Mouse (Mus musculus): ENCODE results near the gene Cdh15. TPM values are rescaled to one million over a fixed set of nuclear protein-coding genes. Genes with fewer than 3 reads are reported as not detected.

Gene Cdh15
- polyA plus RNA-seq, 1 experiment from 2014 or later: 0.11 TPM

- no peak for ATAC-seq (replicated peaks; ENCODE audit: insufficient number of reproducible peaks, insufficient read depth, low FRiP score, low read depth)
- Histone ChIP-seq H3K9ac (no peak overlapping the region), H3K27me3 (peaks cover 3% of the 10 kb centered on the region), H3K9me3 (replicated peaks) (no peaks in the 10 kb centered on the region), H3K36me3 (no peaks in the 10 kb centered on the region), H3K4me2 (no peak overlapping the region), H3K4me1 (replicated peaks) (peaks cover 23% of the 10 kb centered on the region), H3K27ac (no peak overlapping the region), H3K4me3 (no peak overlapping the region)
- WGBS: 64% methylated on average over 3 of the region's 3 CpGs
Measured at GRCm38 (mm10) chr8:122844161-122844560, 3.6 kb upstream of the Cdh15 start.

DNA sequence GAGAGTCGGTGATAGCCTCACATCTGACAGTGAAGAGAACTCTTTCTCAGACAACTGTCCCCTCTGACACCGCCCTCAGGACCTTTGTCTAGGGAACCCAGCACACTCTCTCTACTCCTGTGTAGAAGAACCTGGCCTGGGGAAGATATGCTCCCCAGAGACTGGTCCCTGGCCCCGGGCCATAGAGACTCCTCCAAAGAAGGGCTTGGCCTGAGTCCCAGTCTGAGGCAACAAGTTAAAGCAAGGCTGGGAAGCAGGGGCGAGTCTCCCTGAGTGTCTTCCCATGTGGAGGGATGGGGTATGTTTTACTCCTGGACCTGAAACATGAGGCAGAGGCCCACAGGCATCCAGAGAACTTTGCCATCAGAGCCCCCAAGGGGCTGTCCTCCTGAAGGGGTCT, 2.1 kb upstream of the Cdh15 start:
- no peak overlapping the region for H3K4me3 ChIP-seq
- no peak for ATAC-seq (replicated peaks; ENCODE audit: insufficient number of reproducible peaks, insufficient read depth, low FRiP score, low read depth)
- H3K9ac ChIP-seq: no peak overlapping the region
- no peaks in the 10 kb centered on the region for H3K36me3 ChIP-seq
- no peak overlapping the region for H3K4me2 ChIP-seq
- H3K4me1 ChIP-seq (replicated peaks): peaks cover 23% of the 10 kb centered on the region
- H3K27me3 ChIP-seq: peaks cover 9% of the 10 kb centered on the region
- no peak overlapping the region for H3K27ac ChIP-seq
- WGBS: 51% methylated on average over 4 of the region's 4 CpGs
- H3K9me3 ChIP-seq (replicated peaks): no peaks in the 10 kb centered on the region

GRCm38 (mm10) chr8:122849152-122849910, 1.6 kb downstream of the Cdh15 start:
- Histone ChIP-seq H3K36me3 (no peaks in the 10 kb centered on the region), H3K9ac (no peak overlapping the region), H3K27ac (no peak overlapping the region), H3K27me3 (peaks cover 20% of the 10 kb centered on the region; the same call in 1 of the 2 replicates), H3K4me2 (no peak overlapping the region), H3K4me1 (replicated peaks) (peaks cover 30% of the 10 kb centered on the region), H3K4me3 (no peak overlapping the region), H3K9me3 (replicated peaks) (no peaks in the 10 kb centered on the region)
- ATAC-seq (replicated peaks; ENCODE audit: insufficient number of reproducible peaks, insufficient read depth, low FRiP score, low read depth): no peak
- 75% methylated on average over 11 of the region's 11 CpGs for WGBS

- Histone ChIP-seq H3K4me3 (no peak overlapping the region), H3K4me1 (replicated peaks) (peaks cover 28% of the 10 kb centered on the region), H3K9ac (no peak overlapping the region), H3K4me2 (no peak overlapping the region), H3K27me3 (peaks cover 21% of the 10 kb centered on the region; the same call in 1 of the 2 replicates), H3K36me3 (no peaks in the 10 kb centered on the region), H3K9me3 (replicated peaks) (no peaks in the 10 kb centered on the region), H3K27ac (no peak overlapping the region)
- no peak for ATAC-seq (replicated peaks; ENCODE audit: insufficient number of reproducible peaks, insufficient read depth, low FRiP score, low read depth)
- WGBS: 58% methylated on average over 3 of the region's 3 CpGs
Measured at GRCm38 (mm10) chr8:122850641-122851240, 3.0 kb downstream of the Cdh15 start.

- Histone ChIP-seq H3K27ac (no peak overlapping the region), H3K9me3 (replicated peaks) (no peaks in the 10 kb centered on the region), H3K27me3 (peaks cover 21% of the 10 kb centered on the region; the same call in 1 of the 2 replicates), H3K9ac (no peak overlapping the region), H3K4me3 (no peak overlapping the region), H3K36me3 (no peaks in the 10 kb centered on the region), H3K4me1 (replicated peaks) (peaks cover 19% of the 10 kb centered on the region), H3K4me2 (no peak overlapping the region)
- 75% methylated on average over 12 of the region's 12 CpGs for WGBS
- ATAC-seq (replicated peaks; ENCODE audit: insufficient number of reproducible peaks, insufficient read depth, low FRiP score, low read depth): no peak
Measured at GRCm38 (mm10) chr8:122851692-122852545, 4.2 kb downstream of the Cdh15 start.

GRCm38 (mm10) chr8:122852546-122852905, 4.8 kb downstream of the Cdh15 start:
- Histone ChIP-seq H3K27me3 (peaks cover 21% of the 10 kb centered on the region; the same call in 1 of the 2 replicates), H3K4me2 (no peak overlapping the region), H3K4me3 (no peak overlapping the region), H3K4me1 (replicated peaks) (peaks cover 18% of the 10 kb centered on the region), H3K9me3 (replicated peaks) (no peaks in the 10 kb centered on the region), H3K36me3 (no peaks in the 10 kb centered on the region), H3K9ac (no peak overlapping the region), H3K27ac (no peak overlapping the region)
- 81% methylated on average over 1 of the region's 1 CpGs for WGBS
- ATAC-seq (replicated peaks; ENCODE audit: insufficient number of reproducible peaks, insufficient read depth, low FRiP score, low read depth): no peak

DNA sequence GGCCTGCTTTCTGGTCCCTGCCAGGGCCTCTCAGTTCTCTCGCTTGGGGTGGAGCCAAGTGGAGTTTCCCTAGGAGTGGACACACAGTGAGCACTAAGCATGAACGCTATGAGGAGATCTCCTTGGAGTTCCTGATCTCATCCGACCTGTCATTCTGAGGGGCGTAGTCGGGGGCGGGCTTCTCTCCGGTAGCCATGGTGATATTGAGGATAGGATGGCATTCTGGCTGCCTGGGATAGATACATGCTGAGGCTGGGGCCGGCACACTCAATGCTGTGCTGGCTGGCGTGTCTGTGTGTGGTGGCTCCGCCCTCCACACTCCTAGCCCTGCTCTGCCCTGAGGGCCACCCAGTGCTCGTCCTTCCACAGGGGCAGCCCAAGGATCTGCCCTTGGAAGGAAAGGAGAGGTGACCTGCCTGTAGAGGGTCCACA, 5.6 kb downstream of the Cdh15 start:
- H3K9me3 ChIP-seq (replicated peaks): no peaks in the 10 kb centered on the region
- H3K27me3 ChIP-seq: peaks cover 21% of the 10 kb centered on the region; the same call in 1 of the 2 replicates
- peaks cover 10% of the 10 kb centered on the region for H3K4me1 ChIP-seq (replicated peaks)
- H3K4me3 ChIP-seq: no peak overlapping the region
- WGBS: 36% methylated on average over 11 of the region's 11 CpGs
- H3K4me2 ChIP-seq: no peak overlapping the region
- ATAC-seq (replicated peaks; ENCODE audit: insufficient number of reproducible peaks, insufficient read depth, low FRiP score, low read depth): no peak
- H3K9ac ChIP-seq: no peak overlapping the region
- no peak overlapping the region for H3K27ac ChIP-seq
- H3K36me3 ChIP-seq: no peaks in the 10 kb centered on the region

- Histone ChIP-seq H3K4me1 (replicated peaks) (peaks cover 7% of the 10 kb centered on the region; the same call in 1 of the 2 replicates), H3K9ac (no peak overlapping the region), H3K27me3 (peaks cover 16% of the 10 kb centered on the region; the same call in 1 of the 2 replicates), H3K36me3 (no peaks in the 10 kb centered on the region), H3K4me2 (no peak overlapping the region), H3K9me3 (replicated peaks) (no peaks in the 10 kb centered on the region), H3K27ac (no peak overlapping the region), H3K4me3 (no peak overlapping the region)
- no peak for ATAC-seq (replicated peaks; ENCODE audit: insufficient number of reproducible peaks, insufficient read depth, low FRiP score, low read depth)
- 69% methylated on average over 7 of the region's 7 CpGs for WGBS
Measured at GRCm38 (mm10) chr8:122854388-122854787, 6.6 kb downstream of the Cdh15 start.

GRCm38 (mm10) chr8:122855123-122855522, 7.4 kb downstream of the Cdh15 start:
- WGBS: 74% methylated on average over 4 of the region's 4 CpGs
- Histone ChIP-seq H3K27ac (no peak overlapping the region), H3K36me3 (no peaks in the 10 kb centered on the region), H3K9ac (no peak overlapping the region), H3K4me3 (no peak overlapping the region), H3K4me1 (replicated peaks) (peaks cover 7% of the 10 kb centered on the region; the same call in 1 of the 2 replicates), H3K27me3 (peaks cover 13% of the 10 kb centered on the region; the same call in 1 of the 2 replicates), H3K4me2 (no peak overlapping the region), H3K9me3 (replicated peaks) (no peaks in the 10 kb centered on the region)
- ATAC-seq (replicated peaks; ENCODE audit: insufficient number of reproducible peaks, insufficient read depth, low FRiP score, low read depth): no peak

DNA sequence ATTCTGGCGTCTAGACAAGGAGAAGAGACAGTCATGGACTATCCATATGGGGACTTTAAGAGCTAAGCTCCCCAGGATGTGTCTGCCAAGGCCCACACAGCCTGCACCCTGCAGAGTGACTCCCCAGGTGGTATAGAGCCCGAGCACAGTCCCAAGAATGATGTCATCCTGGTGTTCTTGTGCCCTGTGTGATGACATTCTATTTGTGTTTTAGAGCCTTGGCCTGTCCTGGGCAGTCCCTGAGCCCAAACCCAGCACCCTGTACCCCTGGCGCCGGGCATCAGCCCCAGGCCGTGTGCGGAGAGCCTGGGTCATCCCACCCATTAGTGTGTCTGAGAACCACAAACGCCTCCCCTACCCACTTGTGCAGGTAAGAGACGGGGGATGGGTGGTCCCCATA, 8.5 kb downstream of the Cdh15 start:
- Histone ChIP-seq H3K4me3 (no peak overlapping the region), H3K27ac (no peak overlapping the region), H3K27me3 (peaks cover 10% of the 10 kb centered on the region; the same call in 1 of the 2 replicates), H3K9me3 (replicated peaks) (no peaks in the 10 kb centered on the region), H3K4me2 (no peak overlapping the region), H3K36me3 (no peaks in the 10 kb centered on the region), H3K9ac (no peak overlapping the region), H3K4me1 (replicated peaks) (peaks cover 7% of the 10 kb centered on the region; the same call in 1 of the 2 replicates)
- no peak for ATAC-seq (replicated peaks; ENCODE audit: insufficient number of reproducible peaks, insufficient read depth, low FRiP score, low read depth)
- 80% methylated on average over 8 of the region's 8 CpGs for WGBS

DNA sequence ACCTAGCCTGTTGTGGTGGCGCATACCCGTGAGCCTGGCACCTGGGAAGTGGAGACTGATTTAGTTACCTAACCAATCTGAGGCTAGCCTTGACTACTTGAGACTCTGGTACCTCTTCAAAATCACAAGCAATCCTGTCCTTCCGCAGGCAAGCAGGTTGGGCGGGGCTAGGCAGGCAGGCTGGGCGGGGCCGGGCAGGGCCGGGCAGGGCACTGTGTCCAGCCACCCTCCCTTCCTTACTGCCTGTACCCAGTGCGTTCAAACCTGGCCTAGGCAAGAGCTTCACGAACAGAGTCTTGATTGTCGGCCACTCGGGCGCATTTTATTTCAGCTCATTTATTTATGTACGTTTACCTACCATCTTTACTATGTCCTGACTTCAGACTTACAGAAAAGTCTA, 12.1 kb downstream of the Cdh15 start:
- no peak overlapping the region for H3K4me2 ChIP-seq
- 57% methylated on average over 13 of the region's 13 CpGs for WGBS
- H3K4me1 ChIP-seq (replicated peaks): peaks cover 4% of the 10 kb centered on the region
- 0 out of 2 replicates have a peak, but pooled peaks cover 5% of the 10 kb centered on the region for H3K9me3 ChIP-seq (replicated peaks)
- peaks cover 5% of the 10 kb centered on the region; the same call in 1 of the 2 replicates for H3K27me3 ChIP-seq
- no peak overlapping the region for H3K27ac ChIP-seq
- no peak overlapping the region for H3K9ac ChIP-seq
- H3K36me3 ChIP-seq: no peaks in the 10 kb centered on the region
- ATAC-seq (replicated peaks; ENCODE audit: insufficient number of reproducible peaks, insufficient read depth, low FRiP score, low read depth): no peak
- no peak overlapping the region for H3K4me3 ChIP-seq

All from heart, embryonic 15.5 days (tissue).